Mouse (Mus musculus) c-Kit-positive CD71-positive TER-119-positive erythroid progenitor cells, embryonic 14.5 days (primary cell): ENCODE results near the gene Lrit2.

Experiments used
- DNase-seq: peaks from one replicate; pipeline ENCODE4 v3.0.0-alpha.2; 2013; ENCODE audit warnings: low spot score

The Lrit2 gene

DNA sequence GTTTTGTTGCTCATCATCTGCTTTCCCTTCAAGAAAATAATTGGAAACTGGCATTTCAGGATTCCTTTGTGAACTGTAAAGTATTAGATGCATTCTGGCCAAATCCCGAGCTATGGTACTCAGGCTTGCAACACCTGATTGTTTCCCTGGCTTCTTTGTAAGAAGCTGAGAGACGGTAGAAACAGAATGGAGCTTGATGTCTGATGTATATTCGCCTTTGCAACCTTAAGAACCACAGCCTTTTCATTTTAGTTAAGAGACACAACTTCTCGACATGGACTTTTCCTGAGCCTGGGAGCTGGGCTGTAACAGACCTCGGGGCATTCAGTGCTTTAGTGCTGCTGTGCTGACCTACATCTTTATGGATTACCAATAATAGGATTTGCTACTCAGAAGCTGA is at the start of gene Lrit2:
Gene Lrit2 (plus strand): TSS at position 301 of the 400 bp plus-strand sequence.
- no peak for DNase-seq

DNA sequence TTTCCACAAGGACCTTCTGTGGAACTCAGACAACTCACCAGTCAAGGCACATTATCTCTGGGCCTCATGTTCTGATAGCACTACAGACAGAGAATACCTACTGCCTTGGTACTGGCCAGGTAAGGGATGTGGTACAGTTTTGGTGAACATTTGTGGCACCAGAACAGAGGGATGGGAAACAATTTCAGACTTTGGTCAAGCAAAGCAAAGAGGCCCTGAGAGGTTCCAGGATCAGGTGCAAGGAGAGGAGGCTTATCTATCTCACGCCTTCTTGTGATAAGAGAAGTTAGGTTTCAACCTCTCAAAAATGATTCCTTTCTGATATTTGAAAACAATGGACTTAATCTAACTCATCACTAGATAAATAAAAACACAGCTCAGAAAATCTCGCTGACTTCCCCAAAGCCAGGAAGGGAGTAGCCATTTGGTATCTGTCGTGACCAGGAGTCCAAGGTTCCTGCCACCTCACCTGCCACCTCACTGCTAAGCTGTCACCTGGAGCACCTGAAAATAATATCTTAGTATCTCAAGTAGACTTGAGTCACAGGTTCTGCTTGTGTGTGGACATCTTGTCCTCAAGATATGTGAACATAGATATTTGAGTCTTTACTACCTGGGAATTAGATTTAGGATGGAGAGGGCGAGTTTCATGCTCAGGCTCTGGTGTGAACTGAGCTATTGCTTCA is 40.3 kb upstream of the Lrit2 start:
- DNase-seq, result no peak

GRCm38 (mm10) chr14:37027951-37028350 is 39.8 kb upstream of the Lrit2 start:
- DNase-seq, result no peak

GRCm38 (mm10) chr14:37028555-37028954 is 39.2 kb upstream of the Lrit2 start:
- DNase-seq, result no peak

GRCm38 (mm10) chr14:37032481-37033104 is 35.1 kb upstream of the Lrit2 start:
- DNase-seq, result no peak

GRCm38 (mm10) chr14:37033241-37033640 is 34.5 kb upstream of the Lrit2 start:
- DNase-seq, result peak; percentile 20

- DNase-seq, result no peak
These were observed 33.3 kb upstream of the Lrit2 start for GRCm38 (mm10) chr14:37034432-37034831.

GRCm38 (mm10) chr14:37048914-37049410 is 18.8 kb upstream of the Lrit2 start, which contains the start of gene Rgr:
Gene Rgr (minus strand): TSS chr14:37048964.
- no peak for DNase-seq

GRCm38 (mm10) chr14:37064849-37065248 is 2.9 kb upstream of the Lrit2 start:
- DNase-seq, result no peak

GRCm38 (mm10) chr14:37066636-37067035 is 1.1 kb upstream of the Lrit2 start:
- no peak for DNase-seq

DNA sequence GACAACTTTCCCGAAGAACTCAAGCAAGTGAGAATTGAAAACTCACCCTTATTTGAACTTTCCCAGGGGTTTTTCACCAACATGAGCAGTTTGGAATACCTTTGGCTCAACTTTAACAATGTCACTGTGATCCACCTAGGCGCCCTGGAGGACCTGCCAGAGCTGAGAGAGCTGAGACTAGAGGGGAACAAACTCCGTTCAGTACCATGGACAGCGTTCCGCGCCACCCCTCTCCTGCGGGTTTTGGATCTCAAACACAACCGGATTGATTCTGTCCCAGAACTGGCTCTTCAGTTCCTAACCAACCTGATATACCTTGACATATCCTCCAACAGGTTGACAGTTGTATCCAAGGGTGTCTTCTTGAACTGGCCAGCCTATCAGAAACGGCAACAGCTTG is 787 bp downstream of the Lrit2 start:
- DNase-seq, result peak; percentile 8

DNA sequence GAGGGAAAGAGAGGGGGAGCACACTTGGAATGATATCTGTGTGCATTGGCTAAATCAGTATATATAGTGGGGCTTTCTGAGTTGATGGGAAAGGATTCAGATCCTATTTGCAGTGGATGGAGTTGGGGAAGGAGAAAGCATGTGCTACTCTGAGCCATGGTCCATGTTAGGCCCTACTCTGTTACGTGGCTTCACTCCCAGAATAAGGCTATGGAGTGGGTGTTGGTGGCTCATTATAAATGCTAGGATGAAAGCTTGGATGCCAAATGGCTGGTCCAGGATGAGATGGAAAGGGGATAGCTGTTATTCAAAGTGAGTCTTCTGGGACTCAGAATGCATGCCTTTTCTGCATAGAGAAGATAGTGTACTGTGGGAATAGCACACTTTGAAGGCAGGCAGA is 13.0 kb downstream of the Lrit2 start:
- no peak for DNase-seq

DNA sequence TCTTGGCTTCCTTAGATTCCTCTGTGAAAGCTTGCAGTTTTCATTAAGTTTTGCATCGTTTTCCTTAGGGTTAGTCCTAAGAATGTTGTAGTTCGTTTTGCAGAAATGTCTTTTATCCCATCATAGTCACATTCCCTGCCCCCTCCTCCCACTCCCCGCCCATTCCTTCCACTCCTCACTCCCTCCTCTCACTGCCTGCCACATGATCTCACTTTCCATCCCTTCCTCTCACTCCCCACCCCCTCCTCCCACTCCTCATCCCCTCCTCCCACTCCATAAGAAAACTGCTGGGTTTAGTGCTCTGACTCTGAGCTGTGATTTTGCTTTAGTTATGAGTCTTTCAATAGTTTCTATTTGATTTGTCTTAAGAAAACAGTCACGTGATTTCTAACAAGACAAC is 16.0 kb downstream of the Lrit2 start:
- DNase-seq, result no peak

DNA sequence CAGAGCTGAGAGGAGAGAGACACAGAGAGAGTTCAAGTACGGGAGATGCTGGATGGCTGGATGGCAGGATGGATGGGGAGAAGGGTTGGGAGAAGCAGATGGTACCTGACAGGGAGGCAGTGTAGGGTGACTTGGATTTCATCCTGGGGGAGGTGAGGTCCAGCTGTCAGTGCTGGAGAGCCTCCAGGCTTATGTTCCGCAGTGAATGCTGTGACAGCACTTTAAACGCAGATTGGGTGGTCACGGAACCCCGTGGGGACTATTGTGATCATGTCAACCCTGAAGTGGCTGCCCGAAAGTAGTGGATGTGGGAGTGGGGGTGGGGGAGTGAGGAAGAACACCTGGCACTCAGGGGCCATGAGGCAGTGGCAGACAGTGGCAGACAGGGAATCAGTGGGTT is 26.7 kb downstream of the Lrit2 start:
- no peak for DNase-seq

DNA sequence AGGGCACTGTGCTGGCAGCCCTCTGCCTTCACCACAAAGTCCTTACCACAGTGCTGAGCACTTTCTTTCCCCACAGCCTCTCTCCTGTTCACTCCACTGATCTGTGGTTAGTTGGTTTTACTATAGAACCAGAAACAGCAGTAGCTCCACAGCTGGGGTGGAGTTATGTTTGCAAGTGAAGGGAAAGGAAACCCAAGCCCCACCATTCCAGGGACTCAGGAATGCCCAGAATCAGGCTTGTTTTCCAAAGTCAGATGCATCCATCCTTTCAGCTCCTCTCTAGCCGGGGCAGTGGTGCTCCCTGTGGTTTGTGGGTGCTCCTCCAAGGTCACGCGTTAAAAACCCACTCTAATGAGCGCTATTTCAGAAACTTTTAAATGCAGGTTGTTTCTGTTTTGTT is 27.8 kb downstream of the Lrit2 start:
- no peak for DNase-seq

- DNase-seq, result no peak
These were observed 30.3 kb downstream of the Lrit2 start, which contains the start of gene Cdhr1 for GRCm38 (mm10) chr14:37097956-37098530. Gene Cdhr1 (minus strand): TSS chr14:37098347.

DNA sequence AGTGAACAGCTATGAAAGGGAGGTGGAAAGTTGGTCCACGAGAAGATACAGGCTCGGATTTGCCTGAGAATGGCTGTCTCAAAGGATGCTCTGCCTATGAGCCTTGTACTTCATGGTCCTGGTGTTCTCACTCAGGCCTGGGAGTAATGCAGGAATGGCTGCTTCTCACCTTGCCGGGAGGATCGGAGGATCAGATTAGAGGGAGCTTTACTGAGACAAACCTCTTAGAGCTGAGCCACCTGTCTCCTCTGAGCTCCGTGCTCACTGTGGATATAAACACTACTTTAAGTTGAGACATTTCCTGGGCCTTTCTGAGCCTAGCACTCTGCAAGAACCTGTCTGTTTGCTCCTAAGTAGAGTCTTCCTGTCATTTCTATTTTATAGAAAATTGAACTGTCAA is 33.8 kb downstream of the Lrit2 start:
- no peak for DNase-seq

GRCm38 (mm10) chr14:37102484-37102883 is 34.8 kb downstream of the Lrit2 start:
- no peak for DNase-seq

DNA sequence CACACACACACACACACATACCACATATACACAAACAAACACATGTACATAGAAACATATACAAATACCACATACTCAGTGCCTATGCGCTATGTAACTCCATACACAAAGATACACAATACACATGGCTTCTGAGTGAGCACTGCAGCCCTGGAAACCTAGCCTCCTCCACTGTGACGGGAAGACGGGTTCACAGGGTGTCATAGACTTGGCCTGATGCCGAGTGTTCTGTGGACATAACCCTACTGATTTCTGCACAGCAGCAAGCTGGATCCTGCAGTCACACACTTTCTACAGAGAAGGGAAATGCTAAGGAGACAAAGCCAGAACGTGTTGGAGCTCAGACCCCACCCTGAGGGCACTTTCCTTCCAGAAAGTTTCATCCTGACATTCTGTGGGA is 37.0 kb downstream of the Lrit2 start:
- no peak for DNase-seq

DNA sequence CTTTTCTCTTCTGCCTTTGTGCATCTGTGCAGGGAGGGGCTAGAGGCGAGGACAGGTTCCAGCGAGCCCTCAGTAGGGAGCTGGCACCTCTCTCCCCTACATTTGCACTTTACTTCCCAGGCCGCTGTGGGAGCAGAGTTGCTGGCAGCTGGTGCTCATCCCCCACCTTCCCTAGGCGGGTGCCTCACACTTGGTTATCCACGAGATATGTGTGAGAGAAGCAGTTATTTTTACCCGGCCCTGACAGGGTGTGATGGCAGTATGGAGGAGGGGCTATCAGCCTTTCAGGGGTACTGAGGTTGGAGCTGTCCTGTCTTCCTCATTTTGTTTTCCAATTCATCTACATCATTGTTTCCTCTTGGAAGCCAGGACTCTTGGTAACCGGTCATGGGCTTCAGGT is 38.1 kb downstream of the Lrit2 start:
- DNase-seq, result no peak

DNA sequence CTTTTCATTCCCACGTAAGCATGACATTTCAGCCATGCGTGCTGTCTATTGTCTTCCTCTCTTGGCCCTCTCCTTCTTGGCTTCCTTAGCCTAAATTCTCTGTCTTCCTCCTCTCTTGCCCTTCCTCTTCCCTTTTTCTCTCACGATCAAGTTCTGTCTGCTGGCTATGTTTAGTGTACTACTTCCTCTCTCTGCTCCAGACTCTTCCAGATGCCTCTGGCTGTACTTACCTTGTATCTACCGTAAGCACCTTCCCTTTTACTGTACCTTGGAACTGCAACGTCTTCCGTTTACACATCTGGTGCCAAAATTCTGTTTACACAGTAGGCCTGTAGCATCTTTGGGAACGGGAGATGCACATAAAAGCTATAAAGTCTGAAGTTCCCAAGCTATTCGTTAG is 41.7 kb downstream of the Lrit2 start:
- no peak for DNase-seq

- DNase-seq, result no peak
These were observed 42.2 kb downstream of the Lrit2 start for GRCm38 (mm10) chr14:37109975-37110374.

DNA sequence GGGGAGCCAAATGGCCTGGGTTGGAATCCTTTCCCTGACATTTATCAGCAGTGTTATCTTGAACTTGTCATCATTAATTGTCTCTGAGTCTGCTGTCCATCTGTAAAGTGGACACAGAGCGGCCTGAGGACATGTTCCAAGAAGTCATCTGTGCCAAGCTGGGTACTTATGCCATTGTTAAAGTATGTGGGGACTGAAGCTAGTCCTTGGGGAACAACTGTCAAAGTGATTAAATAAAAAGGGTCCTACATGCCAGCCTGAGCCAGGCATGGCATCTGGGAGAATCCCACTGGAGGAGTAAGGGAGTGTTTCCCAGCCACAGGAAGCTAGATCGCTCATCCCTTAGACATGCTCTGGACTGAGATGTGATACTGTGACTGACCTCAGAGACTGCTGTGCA is 42.7 kb downstream of the Lrit2 start:
- DNase-seq, result no peak
